Mouse (Mus musculus) splenic B cell, adult 2 months (primary cell): ENCODE results near the gene Mst1.

Experiments
- DNase-seq: peaks from one replicate; pipeline ENCODE4 v3.0.0-alpha.2; 2011; ENCODE audit warnings: low read depth, low spot score
- H3K27me3 ChIP-seq: 2 replicates; pipeline ENCODE4 v1.6.1; 2012; ENCODE audit warnings: mild to moderate bottlenecking, low read length, moderate library complexity, mixed read lengths; ENCODE audit not compliant: control insufficient read depth, poor library complexity, insufficient read depth, severe bottlenecking
- H3K36me3 ChIP-seq: 2 replicates; pipeline ENCODE4 v1.6.1; 2012; ENCODE audit warnings: mild to moderate bottlenecking, low read length, moderate library complexity, mixed read lengths; ENCODE audit not compliant: control insufficient read depth, poor library complexity, insufficient read depth, severe bottlenecking

Gene Mst1

GRCm38 (mm10) chr9:108072481-108072924, 7.7 kb upstream of the Mst1 start:
- Histone ChIP-seq H3K27me3 (no peaks in the 10 kb centered on the region), H3K36me3 (peaks cover 2% of the 10 kb centered on the region)
- no peak for DNase-seq

- Histone ChIP-seq H3K27me3 (no peaks in the 10 kb centered on the region), H3K36me3 (peaks cover 2% of the 10 kb centered on the region)
- DNase-seq, result no peak
Observed at GRCm38 (mm10) chr9:108073141-108073930, 6.9 kb upstream of the Mst1 start.

GRCm38 (mm10) chr9:108082549-108082948, 2.3 kb downstream of the Mst1 start:
- H3K27me3 ChIP-seq, result no peaks in the 10 kb centered on the region
- H3K36me3 ChIP-seq, result peaks cover 12% of the 10 kb centered on the region
- DNase-seq, result peak; percentile 38

GRCm38 (mm10) chr9:108082988-108083431, 2.8 kb downstream of the Mst1 start, which contains the start of gene Rnf123:
Gene Rnf123 (minus strand): TSS chr9:108083346.
- peaks cover 15% of the 10 kb centered on the region for H3K36me3 ChIP-seq
- DNase-seq, result peak; percentile 56
- no peaks in the 10 kb centered on the region for H3K27me3 ChIP-seq

GRCm38 (mm10) chr9:108083561-108083960, 3.3 kb downstream of the Mst1 start:
- no peaks in the 10 kb centered on the region for H3K27me3 ChIP-seq
- H3K36me3 ChIP-seq, result peaks cover 18% of the 10 kb centered on the region
- DNase-seq, result no peak

- no peak for DNase-seq
- Histone ChIP-seq H3K27me3 (no peaks in the 10 kb centered on the region), H3K36me3 (peaks cover 20% of the 10 kb centered on the region)
Observed at GRCm38 (mm10) chr9:108085261-108085660, 5.0 kb downstream of the Mst1 start.

GRCm38 (mm10) chr9:108090611-108091120, 10.4 kb downstream of the Mst1 start:
- Histone ChIP-seq H3K36me3 (peaks cover 16% of the 10 kb centered on the region), H3K27me3 (no peaks in the 10 kb centered on the region)
- no peak for DNase-seq

- DNase-seq, result no peak
- Histone ChIP-seq H3K36me3 (peaks cover 4% of the 10 kb centered on the region), H3K27me3 (no peaks in the 10 kb centered on the region)
Observed at GRCm38 (mm10) chr9:108093586-108093985, 13.3 kb downstream of the Mst1 start.

GRCm38 (mm10) chr9:108094184-108094941, 14.1 kb downstream of the Mst1 start, which contains the start of gene Apeh:
Gene Apeh (minus strand): TSS chr9:108094606.
- Histone ChIP-seq H3K27me3 (no peaks in the 10 kb centered on the region), H3K36me3 (peaks cover 4% of the 10 kb centered on the region)
- peak; percentile 96 for DNase-seq

GRCm38 (mm10) chr9:108094998-108095411, 14.8 kb downstream of the Mst1 start:
- no peaks in the 10 kb centered on the region for H3K27me3 ChIP-seq
- DNase-seq, result peak; percentile 31
- peaks cover 2% of the 10 kb centered on the region; the same call in 1 of the 2 replicates for H3K36me3 ChIP-seq

GRCm38 (mm10) chr9:108095518-108095917, 15.3 kb downstream of the Mst1 start:
- no peaks in the 10 kb centered on the region for H3K27me3 ChIP-seq
- peak; percentile 81 for DNase-seq

GRCm38 (mm10) chr9:108095949-108096712, 15.9 kb downstream of the Mst1 start:
- DNase-seq, result no peak
- Histone ChIP-seq H3K27me3 (no peaks in the 10 kb centered on the region), H3K36me3 (peaks cover 2% of the 10 kb centered on the region; the same call in 1 of the 2 replicates)

More at GRCm38 (mm10) chr9:108095518-108095917, 15.3 kb downstream of the Mst1 start:
- H3K36me3 ChIP-seq, result peaks cover 2% of the 10 kb centered on the region; the same call in 1 of the 2 replicates

- Histone ChIP-seq H3K27me3 (no peaks in the 10 kb centered on the region), H3K36me3 (no peaks in the 10 kb centered on the region)
Observed at GRCm38 (mm10) chr9:108099619-108100018, 19.4 kb downstream of the Mst1 start.

More at GRCm38 (mm10) chr9:108099619-108100018, 19.4 kb downstream of the Mst1 start:
- no peak for DNase-seq
